Mouse (Mus musculus): ENCODE results near the gene 2310022A10Rik. TPM values are rescaled to one million over a fixed set of nuclear protein-coding genes. Genes with fewer than 3 reads are reported as not detected.
"Not testable (repeated sequence)": the region's sequence is repeated elsewhere in the genome, so short reads cannot be mapped to it uniquely, and the experiment has no call there.

Gene 2310022A10Rik
- polyA plus RNA-seq, 1 experiment from 2014 or later, result 25.1 TPM

DNA sequence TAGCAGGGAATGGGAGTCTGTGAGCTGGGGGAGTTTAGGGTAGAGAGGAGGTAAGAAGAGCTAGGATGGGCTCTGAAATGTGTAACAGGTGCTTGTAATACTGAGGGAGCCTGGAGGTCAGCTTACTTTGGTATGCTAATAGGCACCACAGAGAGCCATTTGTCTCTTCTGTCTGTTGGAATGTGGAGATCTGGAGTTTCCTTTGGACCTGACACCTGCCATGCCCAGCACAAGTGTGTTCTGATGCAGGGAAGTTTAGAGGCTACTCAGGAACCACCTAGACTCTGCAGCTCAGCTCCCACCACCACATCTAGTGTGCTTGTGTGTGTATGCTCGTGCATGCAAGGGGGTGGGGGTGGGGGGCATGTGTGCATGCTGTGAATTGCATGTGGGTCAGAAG lies 69.2 kb downstream of the 2310022A10Rik start:
- Histone ChIP-seq H3K4me2 (replicated peaks; ENCODE audit: low read depth, low read length) (no peak overlapping the region), H3K4me1 (ENCODE audit: insufficient read depth, low read length) (no peaks in the 10 kb centered on the region), H3K9me3 (ENCODE audit: low read length) (no peaks in the 10 kb centered on the region), H3K27me3 (ENCODE audit: insufficient read depth, low read length) (no peaks in the 10 kb centered on the region), H3K9ac (replicated peaks; ENCODE audit: low read length) (no peak overlapping the region), H3K4me3 (ENCODE audit: low read length) (no peak overlapping the region), H3K36me3 (ENCODE audit: insufficient read depth, low read length) (peaks cover 79% of the 10 kb centered on the region), H3K27ac (ENCODE audit: low read length) (no peak overlapping the region)
- WGBS, result 77% methylated on average over 1 of the region's 1 CpGs
- ATAC-seq (ENCODE audit: low FRiP score, low TSS enrichment), result no peak

DNA sequence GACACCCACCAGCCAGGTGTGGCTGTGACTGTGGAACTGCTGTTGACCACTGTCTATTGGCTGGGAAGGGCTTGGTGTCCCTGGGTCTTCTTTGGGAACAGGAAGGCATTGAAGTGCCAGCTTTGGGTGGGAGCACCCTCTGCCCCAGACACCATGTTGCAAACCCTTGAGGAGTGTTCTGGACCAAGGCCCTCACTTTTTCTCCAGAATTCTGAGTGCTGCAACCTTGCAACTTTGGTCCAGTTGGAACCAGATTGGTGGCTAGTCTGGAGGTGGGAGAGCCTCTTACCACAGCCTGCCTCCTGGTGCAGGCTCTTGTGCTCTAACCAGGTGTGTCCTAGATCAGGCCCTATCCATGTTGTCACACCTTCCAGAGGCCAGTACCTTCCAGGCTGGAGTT lies 71.9 kb downstream of the 2310022A10Rik start:
- ATAC-seq (ENCODE audit: low FRiP score, low TSS enrichment), result no peak
- Histone ChIP-seq H3K9ac (replicated peaks; ENCODE audit: low read length) (no peak overlapping the region), H3K9me3 (ENCODE audit: low read length) (no peaks in the 10 kb centered on the region), H3K4me1 (ENCODE audit: insufficient read depth, low read length) (no peaks in the 10 kb centered on the region), H3K27me3 (ENCODE audit: insufficient read depth, low read length) (no peaks in the 10 kb centered on the region), H3K4me2 (replicated peaks; ENCODE audit: low read depth, low read length) (no peak overlapping the region), H3K27ac (ENCODE audit: low read length) (no peak overlapping the region), H3K4me3 (ENCODE audit: low read length) (no peak overlapping the region), H3K36me3 (ENCODE audit: insufficient read depth, low read length) (peaks cover 78% of the 10 kb centered on the region)

DNA sequence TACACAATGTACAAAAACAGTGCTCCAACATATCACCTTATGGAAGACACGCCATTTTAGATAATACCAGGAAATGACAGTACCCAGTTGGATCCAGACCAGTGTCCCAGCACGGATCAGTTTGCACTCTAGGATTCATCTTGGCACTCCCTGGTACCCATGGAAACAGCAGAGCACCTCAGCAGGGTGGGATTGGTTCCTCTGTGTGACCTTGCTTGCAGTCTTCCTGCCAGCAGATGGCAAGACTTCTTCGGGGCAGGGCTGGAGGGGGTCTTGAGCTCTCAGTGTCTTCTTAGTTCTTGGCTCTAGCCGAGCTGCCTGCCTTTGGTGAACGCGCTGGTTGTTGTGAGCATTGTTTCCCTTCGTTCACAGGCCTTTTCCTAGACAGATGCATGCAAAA lies 74.7 kb downstream of the 2310022A10Rik start:
- no peak overlapping the region for H3K27ac ChIP-seq (ENCODE audit: low read length)
- H3K4me1 ChIP-seq (ENCODE audit: insufficient read depth, low read length), result no peaks in the 10 kb centered on the region
- no peak overlapping the region for H3K4me3 ChIP-seq (ENCODE audit: low read length)
- H3K9ac ChIP-seq (replicated peaks; ENCODE audit: low read length), result no peak overlapping the region
- no peak for ATAC-seq (ENCODE audit: low FRiP score, low TSS enrichment)
- H3K27me3 ChIP-seq (ENCODE audit: insufficient read depth, low read length), result no peaks in the 10 kb centered on the region
- no peaks in the 10 kb centered on the region for H3K9me3 ChIP-seq (ENCODE audit: low read length)
- no peak overlapping the region for H3K4me2 ChIP-seq (replicated peaks; ENCODE audit: low read depth, low read length)
- peaks cover 71% of the 10 kb centered on the region for H3K36me3 ChIP-seq (ENCODE audit: insufficient read depth, low read length)
- WGBS, result 90% methylated on average over 7 of the region's 7 CpGs

DNA sequence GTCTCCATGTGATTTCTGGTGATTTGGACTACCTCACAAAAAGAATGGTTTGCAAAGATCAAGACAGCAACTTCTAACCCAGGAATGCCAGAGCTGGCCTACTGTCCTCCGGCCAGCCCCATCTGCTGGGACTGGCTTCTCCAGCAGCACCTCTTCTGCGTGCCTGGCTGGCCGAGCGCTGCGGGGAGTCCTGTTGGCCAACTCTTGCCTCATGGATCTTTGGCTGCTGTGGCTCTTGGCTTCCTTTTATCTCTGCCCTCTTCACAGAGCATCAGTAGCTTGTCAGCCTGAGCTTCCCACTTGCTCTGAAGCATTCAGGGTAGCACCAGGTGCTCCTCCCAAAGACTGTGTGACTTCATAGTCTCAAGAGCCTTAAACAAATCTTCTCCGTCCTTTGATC lies 75.2 kb downstream of the 2310022A10Rik start:
- Histone ChIP-seq H3K9ac (replicated peaks; ENCODE audit: low read length) (no peak overlapping the region), H3K27ac (ENCODE audit: low read length) (no peak overlapping the region), H3K36me3 (ENCODE audit: insufficient read depth, low read length) (peaks cover 71% of the 10 kb centered on the region), H3K9me3 (ENCODE audit: low read length) (no peaks in the 10 kb centered on the region), H3K4me3 (ENCODE audit: low read length) (no peak overlapping the region), H3K4me2 (replicated peaks; ENCODE audit: low read depth, low read length) (no peak overlapping the region), H3K4me1 (ENCODE audit: insufficient read depth, low read length) (no peaks in the 10 kb centered on the region), H3K27me3 (ENCODE audit: insufficient read depth, low read length) (no peaks in the 10 kb centered on the region)
- no peak for ATAC-seq (ENCODE audit: low FRiP score, low TSS enrichment)
- WGBS, result 93% methylated on average over 6 of the region's 6 CpGs

DNA sequence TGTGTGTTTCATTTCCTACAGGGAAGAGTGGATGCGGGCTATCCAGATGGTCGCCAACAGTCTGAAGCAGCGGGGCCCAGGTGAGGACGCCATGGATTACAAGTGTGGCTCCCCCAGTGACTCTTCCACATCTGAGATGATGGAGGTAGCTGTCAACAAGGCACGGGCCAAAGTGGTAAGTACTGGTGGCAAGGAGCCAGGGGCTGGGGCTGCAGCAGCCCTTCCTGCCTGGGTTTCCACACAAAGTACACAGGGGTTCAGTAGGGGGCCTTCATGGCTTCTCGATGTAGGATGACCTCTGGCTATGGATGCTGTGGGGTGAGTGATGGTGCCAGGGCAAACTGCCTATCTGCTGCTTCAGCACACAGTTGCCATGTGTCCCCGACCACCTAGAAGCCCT lies 75.8 kb downstream of the 2310022A10Rik start:
- not testable (repeated sequence) for H3K4me1 ChIP-seq (ENCODE audit: insufficient read depth, low read length); H3K9ac ChIP-seq (replicated peaks; ENCODE audit: low read length); ATAC-seq (ENCODE audit: low FRiP score, low TSS enrichment); H3K4me2 ChIP-seq (replicated peaks; ENCODE audit: low read depth, low read length); H3K27ac ChIP-seq (ENCODE audit: low read length); H3K27me3 ChIP-seq (ENCODE audit: insufficient read depth, low read length); H3K4me3 ChIP-seq (ENCODE audit: low read length); H3K9me3 ChIP-seq (ENCODE audit: low read length)
- H3K36me3 ChIP-seq (ENCODE audit: insufficient read depth, low read length), result peaks cover 71% of the 10 kb centered on the region
- WGBS, result 95% methylated on average over 7 of the region's 7 CpGs

DNA sequence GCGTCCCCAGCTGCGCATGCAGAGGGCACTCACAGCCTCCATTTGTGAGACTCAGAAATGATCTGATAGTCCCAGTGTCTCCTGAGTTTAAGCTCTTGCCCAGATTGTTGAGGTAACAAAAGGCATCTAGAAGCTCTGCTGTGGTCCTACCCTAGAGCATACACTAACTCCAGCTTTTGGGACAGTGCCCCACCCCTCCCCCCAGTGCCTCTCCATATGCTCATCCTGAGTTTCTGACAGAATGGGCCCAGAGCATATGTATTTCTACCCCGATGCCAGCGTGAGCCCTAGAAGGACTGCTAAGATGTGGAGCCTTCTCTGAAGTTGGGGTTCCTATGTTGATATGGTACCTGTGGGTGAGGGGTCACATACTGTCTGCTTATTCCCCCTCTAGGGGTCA lies 78.4 kb downstream of the 2310022A10Rik start:
- Histone ChIP-seq H3K4me2 (replicated peaks; ENCODE audit: low read depth, low read length) (no peak overlapping the region), H3K4me3 (ENCODE audit: low read length) (no peak overlapping the region), H3K36me3 (ENCODE audit: insufficient read depth, low read length) (peaks cover 65% of the 10 kb centered on the region), H3K27ac (ENCODE audit: low read length) (no peak overlapping the region), H3K9ac (replicated peaks; ENCODE audit: low read length) (no peak overlapping the region), H3K9me3 (ENCODE audit: low read length) (no peaks in the 10 kb centered on the region), H3K4me1 (ENCODE audit: insufficient read depth, low read length) (no peaks in the 10 kb centered on the region), H3K27me3 (ENCODE audit: insufficient read depth, low read length) (no peaks in the 10 kb centered on the region)
- no peak for ATAC-seq (ENCODE audit: low FRiP score, low TSS enrichment)
- 92% methylated on average over 4 of the region's 4 CpGs for WGBS

Other genes with a start within 250 kb of the 2310022A10Rik start
- gene Ltbp4, start 215.5 kb upstream of the 2310022A10Rik start, polyA plus RNA-seq (2015; fragmentation: Nextera tagmentation; extraction: Ambion mirVana), result 45.9 and 55.8 TPM in 2 replicates
- gene Shkbp1, start 197.2 kb upstream of the 2310022A10Rik start, polyA plus RNA-seq (2015; fragmentation: Nextera tagmentation; extraction: Ambion mirVana), result 51.4 and 56.9 TPM in 2 replicates
- gene Gm20479, start 195.8 kb upstream of the 2310022A10Rik start, polyA plus RNA-seq (2015; fragmentation: Nextera tagmentation; extraction: Ambion mirVana), result 0.64 and 0.80 TPM in 2 replicates
- 0.31 and 0.40 TPM in 2 replicates for gene Sptbn4, start 105.5 kb upstream of the 2310022A10Rik start, polyA plus RNA-seq (2015; fragmentation: Nextera tagmentation; extraction: Ambion mirVana)
- gene Blvrb, start 105.3 kb upstream of the 2310022A10Rik start, polyA plus RNA-seq (2015; fragmentation: Nextera tagmentation; extraction: Ambion mirVana), result 50.8 and 54.6 TPM in 2 replicates
- 27.5 and 32.5 TPM in 2 replicates for gene Sertad3, start 79.5 kb upstream of the 2310022A10Rik start, polyA plus RNA-seq (2015; fragmentation: Nextera tagmentation; extraction: Ambion mirVana)
- gene Sertad1, start 66.3 kb upstream of the 2310022A10Rik start, polyA plus RNA-seq (2015; fragmentation: Nextera tagmentation; extraction: Ambion mirVana), result 42.3 and 45.8 TPM in 2 replicates
- 4.9 and 5.1 TPM in 2 replicates for gene Prx, start 53.9 kb upstream of the 2310022A10Rik start, polyA plus RNA-seq (2015; fragmentation: Nextera tagmentation; extraction: Ambion mirVana)
- 0.70 and 0.73 TPM in 2 replicates for gene Hipk4, start 30.0 kb upstream of the 2310022A10Rik start, polyA plus RNA-seq (2015; fragmentation: Nextera tagmentation; extraction: Ambion mirVana)
- gene Pld3, start within 50 bp of the 2310022A10Rik start, polyA plus RNA-seq (2015; fragmentation: Nextera tagmentation; extraction: Ambion mirVana), result 121 and 122 TPM in 2 replicates
- 110 and 112 TPM in 2 replicates for gene Akt2, start 38.3 kb downstream of the 2310022A10Rik start, polyA plus RNA-seq (2015; fragmentation: Nextera tagmentation; extraction: Ambion mirVana)
- gene Ttc9b, start 100.7 kb downstream of the 2310022A10Rik start, polyA plus RNA-seq (2015; fragmentation: Nextera tagmentation; extraction: Ambion mirVana), result 0.11 and 0.41 TPM in 2 replicates
- gene Map3k10, start 121.4 kb downstream of the 2310022A10Rik start, polyA plus RNA-seq (2015; fragmentation: Nextera tagmentation; extraction: Ambion mirVana), result 4.6 and 7.1 TPM in 2 replicates
- 4.0 and 5.4 TPM in 2 replicates for gene Zfp607b, start 136.1 kb downstream of the 2310022A10Rik start, polyA plus RNA-seq (2015; fragmentation: Nextera tagmentation; extraction: Ambion mirVana)
- gene Zfp60, start 178.2 kb downstream of the 2310022A10Rik start, polyA plus RNA-seq (2015; fragmentation: Nextera tagmentation; extraction: Ambion mirVana), result 36.8 and 45.6 TPM in 2 replicates